Mouse (Mus musculus): ENCODE measurements around the gene Lrrc75b. TPM values are rescaled to one million over a fixed set of nuclear protein-coding genes. Genes with fewer than 3 reads are reported as not detected.

The Lrrc75b gene
- total and polyA plus RNA-seq, 3 experiments, result not detected

GRCm38 (mm10) chr10:75547901-75548300 is 12.2 kb downstream of the Lrrc75b start:
- no peaks in the 10 kb centered on the region for H3K4me1 ChIP-seq (ENCODE audit: control insufficient read depth in 1 of 2, insufficient read depth in 2 of 2, low read length in 2 of 2)
- no peaks in the 10 kb centered on the region for H3K36me3 ChIP-seq (ENCODE audit: control insufficient read depth in 1 of 2, insufficient read depth in 2 of 2, low read length in 2 of 2)
- H3K79me2 ChIP-seq (ENCODE audit: control insufficient read depth, insufficient read depth, low read length, poor library complexity), result no peaks in the 10 kb centered on the region
- no peaks in the 10 kb centered on the region for H3K27me3 ChIP-seq (ENCODE audit: control insufficient read depth in 1 of 2, insufficient read depth in 2 of 2, low read length in 2 of 2)
- no peak overlapping the region for H3K27ac ChIP-seq (ENCODE audit: control insufficient read depth, low read depth, low read length)
- H3K9ac ChIP-seq (ENCODE audit: control insufficient read depth, low read depth, low read length, poor library complexity, severe bottlenecking), result no peak overlapping the region
- no peak for TF ChIP-seq KAT2A (conservative IDR thresholded peaks at IDR 0.05; ENCODE audit: low read depth, low read length)
- no peak overlapping the region for H3K4me3 ChIP-seq (ENCODE audit: control insufficient read depth in 1 of 2, insufficient read depth in 1 of 2, low read depth in 2 of 2, low read length in 2 of 2)
- DNase-seq (ENCODE audit: low read depth, low spot score), result no peak
- H3K9me3 ChIP-seq (replicated peaks; ENCODE audit: insufficient read depth, low read length), result no peaks in the 10 kb centered on the region

DNA sequence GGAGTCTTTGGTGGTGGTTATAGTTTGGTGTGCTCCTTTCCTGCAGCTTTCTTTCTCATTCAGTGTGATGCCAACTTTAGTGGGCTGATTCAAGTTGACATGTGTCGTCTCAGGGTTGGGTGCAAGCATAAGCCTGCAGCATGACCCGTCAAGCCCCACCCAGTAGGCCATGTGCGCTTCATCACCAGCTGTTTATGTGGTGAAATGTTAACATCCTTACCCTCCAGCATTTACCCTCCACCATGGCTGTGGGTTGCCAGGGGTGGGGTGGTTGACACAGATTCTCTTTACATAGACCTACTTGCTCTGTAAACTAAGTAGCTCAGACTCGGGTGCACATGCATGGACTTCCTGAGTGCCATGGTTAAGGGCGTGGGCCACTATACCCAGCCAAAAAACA is 24.0 kb downstream of the Lrrc75b start:
- no peaks in the 10 kb centered on the region for H3K27me3 ChIP-seq (ENCODE audit: control insufficient read depth in 1 of 2, insufficient read depth in 2 of 2, low read length in 2 of 2)
- TF ChIP-seq CHD2 (IDR thresholded peaks at IDR 0.05; ENCODE audit: low read length) (no peak), ELF1 (IDR thresholded peaks at IDR 0.05; ENCODE audit: low read depth, low read length) (no peak), POLR2A (IDR thresholded peaks at IDR 0.05; ENCODE audit: control insufficient read depth in 1 of 2, insufficient read depth in 1 of 2, low read depth in 1 of 2, low read length in 2 of 2, poor library complexity in 1 of 2) (0 out of 4 replicates have a peak, but pooled peaks of 1 of the 2 experiments have one; percentile 9), TAL1 (IDR thresholded peaks at IDR 0.05; ENCODE audit: low read length) (no peak)
- H3K36me3 ChIP-seq (ENCODE audit: control insufficient read depth in 1 of 2, insufficient read depth in 2 of 2, low read length in 2 of 2), result peaks cover 0 to 14% of the 10 kb centered on the region in 2 experiments; a peak in 2 of 4 replicates
- no peak overlapping the region for H3K9ac ChIP-seq (ENCODE audit: control insufficient read depth, low read depth, low read length, poor library complexity, severe bottlenecking)
- no peaks in the 10 kb centered on the region for H3K4me1 ChIP-seq (ENCODE audit: control insufficient read depth in 1 of 2, insufficient read depth in 2 of 2, low read length in 2 of 2)
- 0 out of 2 replicates have a peak, but pooled peaks cover 1% of the 10 kb centered on the region for H3K79me2 ChIP-seq (ENCODE audit: control insufficient read depth, insufficient read depth, low read length, poor library complexity)
- no peaks in the 10 kb centered on the region for H3K9me3 ChIP-seq (replicated peaks; ENCODE audit: insufficient read depth, low read length)
- H3K27ac ChIP-seq (ENCODE audit: control insufficient read depth, low read depth, low read length), result no peak overlapping the region
- DNase-seq (ENCODE audit: low read depth, low spot score), result no peak
- no peak overlapping the region for H3K4me3 ChIP-seq (ENCODE audit: control insufficient read depth in 1 of 2, insufficient read depth in 1 of 2, low read depth in 2 of 2, low read length in 2 of 2)

DNA sequence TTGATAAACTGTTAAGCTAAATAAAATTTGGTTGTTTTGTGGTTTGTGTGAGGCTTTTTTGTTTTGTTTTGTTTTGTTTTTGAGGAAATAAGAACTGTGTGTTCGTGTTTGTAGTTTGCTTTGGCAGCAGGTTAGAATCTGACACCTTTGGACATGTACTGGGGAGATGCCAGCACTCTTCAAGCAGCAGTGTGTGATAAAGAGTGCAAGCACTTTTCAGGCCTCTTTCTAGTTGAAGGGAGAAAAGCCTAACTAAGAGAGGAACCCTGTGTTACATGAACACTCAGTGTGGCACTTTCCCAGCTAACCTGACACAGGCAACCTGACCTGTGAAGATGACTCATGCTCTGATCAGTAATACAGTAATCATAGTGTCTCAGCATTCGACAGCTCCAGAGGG is 24.7 kb downstream of the Lrrc75b start:
- H3K9ac ChIP-seq (ENCODE audit: control insufficient read depth, low read depth, low read length, poor library complexity, severe bottlenecking), result no peak overlapping the region
- H3K9me3 ChIP-seq (replicated peaks; ENCODE audit: insufficient read depth, low read length), result no peaks in the 10 kb centered on the region
- no peak overlapping the region for H3K4me3 ChIP-seq (ENCODE audit: control insufficient read depth in 1 of 2, insufficient read depth in 1 of 2, low read depth in 2 of 2, low read length in 2 of 2)
- H3K4me1 ChIP-seq (ENCODE audit: control insufficient read depth in 1 of 2, insufficient read depth in 2 of 2, low read length in 2 of 2), result no peaks in the 10 kb centered on the region
- no peaks in the 10 kb centered on the region for H3K27me3 ChIP-seq (ENCODE audit: control insufficient read depth in 1 of 2, insufficient read depth in 2 of 2, low read length in 2 of 2)
- peaks cover 5% of the 10 kb centered on the region; the same call in 1 of the 2 replicates for H3K79me2 ChIP-seq (ENCODE audit: control insufficient read depth, insufficient read depth, low read length, poor library complexity)
- H3K36me3 ChIP-seq (ENCODE audit: control insufficient read depth in 1 of 2, insufficient read depth in 2 of 2, low read length in 2 of 2), result peaks cover 0 to 17% of the 10 kb centered on the region in 2 experiments; a peak in 2 of 4 replicates
- no peak for DNase-seq (ENCODE audit: low read depth, low spot score)
- H3K27ac ChIP-seq (ENCODE audit: control insufficient read depth, low read depth, low read length), result no peak overlapping the region
- no peak for TF ChIP-seq POLR2AphosphoS5 (IDR thresholded peaks at IDR 0.05; ENCODE audit: borderline replicate concordance, low read depth, low read length)
- no peak for TF ChIP-seq SIN3A (IDR thresholded peaks at IDR 0.05; ENCODE audit: low read length)
- TF ChIP-seq NRF1 (IDR thresholded peaks at IDR 0.05; ENCODE audit: insufficient read depth, low read depth, low read length, poor library complexity, severe bottlenecking), result no peak
- no peak for TF ChIP-seq MAZ (IDR thresholded peaks at IDR 0.05; ENCODE audit: low read depth, low read length)
- TF ChIP-seq UBTF (IDR thresholded peaks at IDR 0.05; ENCODE audit: borderline replicate concordance, insufficient read depth, low read depth, low read length), result no peak
- no peak for TF ChIP-seq ELF1 (IDR thresholded peaks at IDR 0.05; ENCODE audit: low read depth, low read length)
- TF ChIP-seq BHLHE40 (IDR thresholded peaks at IDR 0.05; ENCODE audit: borderline replicate concordance, low read depth, low read length), result no peak
- no peak for TF ChIP-seq MAFK (IDR thresholded peaks at IDR 0.05; ENCODE audit: borderline replicate concordance, low read depth, low read length)
- TF ChIP-seq USF2 (IDR thresholded peaks at IDR 0.05; ENCODE audit: borderline replicate concordance in 1 of 2, insufficient read depth in 1 of 2, low read depth in 1 of 2, low read length in 2 of 2), result no peak
- no peak for TF ChIP-seq HCFC1 (IDR thresholded peaks at IDR 0.05; ENCODE audit: low read depth, low read length)
- TF ChIP-seq GABPA (IDR thresholded peaks at IDR 0.05; ENCODE audit: low read depth, low read length), result no peak
- no peak for TF ChIP-seq TCF12 (IDR thresholded peaks at IDR 0.05; ENCODE audit: low read depth, low read length)
- TF ChIP-seq E2F4 (IDR thresholded peaks at IDR 0.05; ENCODE audit: borderline replicate concordance, low read depth, low read length), result no peak
- TF ChIP-seq EP300 (IDR thresholded peaks at IDR 0.05; ENCODE audit: low read depth in 1 of 2, low read length in 2 of 2), result no peak
- TF ChIP-seq POLR2AphosphoS2 (IDR thresholded peaks at IDR 0.05; ENCODE audit: low read length), result no peak
- TF ChIP-seq POLR2A (IDR thresholded peaks at IDR 0.05; ENCODE audit: control insufficient read depth in 1 of 2, insufficient read depth in 1 of 2, low read depth in 1 of 2, low read length in 2 of 2, poor library complexity in 1 of 2), result no peak
- no peak for TF ChIP-seq MYB (IDR thresholded peaks at IDR 0.05; ENCODE audit: low read depth, low read length)
